Mouse (Mus musculus) myocyte (in vitro differentiated cells): ENCODE data around the gene Gm20388. TPM values are rescaled to one million over a fixed set of nuclear protein-coding genes. Genes with fewer than 3 reads are reported as not detected.

Experiments
- H3K27me3 ChIP-seq: one replicate; pipeline ENCODE4 v1.6.1; 2011; ENCODE audit not compliant: control insufficient read depth, insufficient read depth, insufficient read length
- H3K36me3 ChIP-seq: one replicate; pipeline ENCODE4 v1.6.1; 2011; ENCODE audit not compliant: control insufficient read depth, insufficient read depth
- H3K4me2 ChIP-seq: one replicate; pipeline ENCODE4 v1.6.1; 2011; ENCODE audit warnings: low read depth, control low read depth
- H3K4me3 ChIP-seq: one replicate; pipeline ENCODE4 v1.5.1; 2011; ENCODE audit warnings: mild to moderate bottlenecking, control low read depth, moderate library complexity
- H3K79me2 ChIP-seq: one replicate; pipeline ENCODE4 v1.6.1; 2011; ENCODE audit not compliant: control insufficient read depth, insufficient read depth
- H3ac ChIP-seq: one replicate; pipeline ENCODE4 v1.6.1; 2011; ENCODE audit not compliant: control insufficient read depth, insufficient read length
- CEBPB ChIP-seq: IDR thresholded peaks from 2 replicates; pipeline ENCODE4 v1.6.1; 2011; ENCODE audit warnings: mild to moderate bottlenecking, moderate library complexity; ENCODE audit not compliant: poor library complexity, insufficient read depth, severe bottlenecking
- E2F4 ChIP-seq: IDR thresholded peaks from one replicate; pipeline ENCODE4 v1.6.1; 2011; ENCODE audit warnings: mild to moderate bottlenecking, control low read depth, moderate library complexity; ENCODE audit not compliant: insufficient read depth
- MAX ChIP-seq: IDR thresholded peaks from one replicate; pipeline ENCODE4 v1.6.1; 2011; ENCODE audit warnings: low read depth, mild to moderate bottlenecking, control low read depth
- MYOD1 ChIP-seq, 3 experiments: IDR thresholded peaks; one replicate each; pipeline ENCODE4 v1.6.1; 2011; ENCODE audit warnings: control low read depth in 2 of 3, low read depth in 2 of 3, mild to moderate bottlenecking in 2 of 3, moderate library complexity in 1 of 3; ENCODE audit not compliant: insufficient read length in 2 of 3, control insufficient read depth in 1 of 3
- MYOG ChIP-seq, 3 experiments: IDR thresholded peaks; one replicate each; pipeline ENCODE4 v1.6.1; 2011; ENCODE audit warnings: control low read depth in 2 of 3, low read depth in 2 of 3, mild to moderate bottlenecking in 2 of 3; ENCODE audit not compliant: insufficient read length in 2 of 3, control insufficient read depth in 1 of 3, insufficient read depth in 1 of 3
- POLR2A ChIP-seq: IDR thresholded peaks from one replicate; pipeline ENCODE4 v1.6.1; 2011; ENCODE audit warnings: low read depth, mild to moderate bottlenecking, control low read depth, moderate library complexity; ENCODE audit not compliant: insufficient read length
- POLR2AphosphoS2 ChIP-seq: IDR thresholded peaks from one replicate; pipeline ENCODE4 v1.6.1; 2011; ENCODE audit warnings: low read depth, control low read depth; ENCODE audit not compliant: insufficient read length
- REST ChIP-seq: IDR thresholded peaks from one replicate; pipeline ENCODE4 v1.6.1; 2011; ENCODE audit warnings: mild to moderate bottlenecking, control low read depth, moderate library complexity; ENCODE audit not compliant: insufficient read depth, insufficient read length
- SRF ChIP-seq: IDR thresholded peaks from one replicate; pipeline ENCODE4 v1.6.1; 2011; ENCODE audit warnings: low read depth; ENCODE audit not compliant: control insufficient read depth, insufficient read length
- TCF12 ChIP-seq: IDR thresholded peaks from one replicate; pipeline ENCODE4 v1.6.1; 2011; ENCODE audit warnings: mild to moderate bottlenecking, control low read depth; ENCODE audit not compliant: poor library complexity, insufficient read depth, severe bottlenecking
- TCF3 ChIP-seq: IDR thresholded peaks from one replicate; pipeline ENCODE4 v1.6.1; 2011; ENCODE audit warnings: low read depth, control low read depth; ENCODE audit not compliant: insufficient read length
- USF1 ChIP-seq: IDR thresholded peaks from one replicate; pipeline ENCODE4 v1.6.1; 2011; ENCODE audit warnings: low read depth, mild to moderate bottlenecking, control low read depth, moderate library complexity
- polyA plus RNA-seq: library from polyadenylated mRNA; unstranded; fragments of >200 nt; fragmentation: generic; extraction: Trizol; gene quantifications from one replicate; pipeline ENCODE4 v1.2.1, GENCODE M21; 2012; ENCODE audit warnings: missing spikeins

The Gm20388 gene
- polyA plus RNA-seq, 1 experiment = 15.3 TPM

DNA sequence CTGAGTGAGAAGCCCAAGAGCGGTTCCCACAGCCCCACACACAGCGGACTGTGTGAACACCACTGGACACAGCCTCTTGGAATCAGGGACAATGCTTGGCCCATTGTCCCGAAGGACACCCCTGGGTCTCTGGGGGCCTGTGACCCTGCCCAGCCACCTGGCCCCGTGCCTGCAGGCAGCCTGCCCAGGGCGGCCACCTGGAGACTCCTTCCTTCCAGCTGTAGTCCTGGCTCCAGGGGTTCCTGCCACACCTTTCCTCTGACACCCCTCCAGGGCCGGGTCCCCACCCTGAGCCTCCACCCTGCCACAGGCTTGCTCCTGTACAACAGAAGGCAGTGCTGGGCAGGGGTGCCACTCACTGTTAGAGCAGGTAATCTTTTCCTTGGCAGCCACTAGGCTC, 277.9 kb downstream of the Gm20388 start:
- Histone ChIP-seq H3K4me2 (no peak overlapping the region), H3ac (no peak overlapping the region), H3K27me3 (no peaks in the 10 kb centered on the region), H3K36me3 (no peaks in the 10 kb centered on the region), H3K4me3 (no peak overlapping the region), H3K79me2 (no peaks in the 10 kb centered on the region)
- TF ChIP-seq TCF3 = no peak
- no peak for TF ChIP-seq SRF
- no peak for TF ChIP-seq POLR2A
- no peak for TF ChIP-seq TCF12
- TF ChIP-seq REST = no peak
- TF ChIP-seq E2F4 = no peak
- no peak for TF ChIP-seq POLR2AphosphoS2
- TF ChIP-seq CEBPB = no peak
- no peak for TF ChIP-seq MYOG (IDR thresholded peaks at IDR 0.05; ENCODE audit: control insufficient read depth in 1 of 3, insufficient read depth in 1 of 3, insufficient read length in 2 of 3, low read depth in 2 of 3)
- no peak for TF ChIP-seq MAX
- no peak for TF ChIP-seq MYOD1 (IDR thresholded peaks at IDR 0.05; ENCODE audit: control insufficient read depth in 1 of 3, insufficient read length in 2 of 3, low read depth in 2 of 3)
- TF ChIP-seq USF1 = no peak

GRCm38 (mm10) chr8:120189440-120189839, 278.8 kb downstream of the Gm20388 start:
- Histone ChIP-seq H3K36me3 (no peaks in the 10 kb centered on the region), H3K4me2 (no peak overlapping the region), H3K27me3 (no peaks in the 10 kb centered on the region), H3K4me3 (no peak overlapping the region), H3K79me2 (no peaks in the 10 kb centered on the region), H3ac (no peak overlapping the region)
- TF ChIP-seq POLR2A (no peak), TCF3 (no peak), SRF (no peak), USF1 (no peak), E2F4 (no peak), MYOD1 (IDR thresholded peaks at IDR 0.05; ENCODE audit: control insufficient read depth in 1 of 3, insufficient read length in 2 of 3, low read depth in 2 of 3) (no peak), POLR2AphosphoS2 (no peak), REST (no peak), MYOG (IDR thresholded peaks at IDR 0.05; ENCODE audit: control insufficient read depth in 1 of 3, insufficient read depth in 1 of 3, insufficient read length in 2 of 3, low read depth in 2 of 3) (no peak), TCF12 (no peak)

- H3K36me3 ChIP-seq = no peaks in the 10 kb centered on the region
- no peak overlapping the region for H3ac ChIP-seq
- no peak overlapping the region for H3K4me3 ChIP-seq
- peak overlapping the region; percentile 12 for H3K4me2 ChIP-seq
- H3K79me2 ChIP-seq = no peaks in the 10 kb centered on the region
- no peaks in the 10 kb centered on the region for H3K27me3 ChIP-seq
- no peak for TF ChIP-seq SRF
- TF ChIP-seq MYOD1 (IDR thresholded peaks at IDR 0.05; ENCODE audit: control insufficient read depth in 1 of 3, insufficient read length in 2 of 3, low read depth in 2 of 3) = peak in 1 of 3 experiments; percentile 27
- no peak for TF ChIP-seq POLR2AphosphoS2
- no peak for TF ChIP-seq CEBPB
- peak in 1 of 3 experiments; percentile 35 for TF ChIP-seq MYOG (IDR thresholded peaks at IDR 0.05; ENCODE audit: control insufficient read depth in 1 of 3, insufficient read depth in 1 of 3, insufficient read length in 2 of 3, low read depth in 2 of 3)
- TF ChIP-seq POLR2A = no peak
- TF ChIP-seq TCF12 = no peak
- no peak for TF ChIP-seq REST
- TF ChIP-seq USF1 = no peak
Measured at GRCm38 (mm10) chr8:120190107-120190809, 279.6 kb downstream of the Gm20388 start.

GRCm38 (mm10) chr8:120190810-120191413, 280.3 kb downstream of the Gm20388 start:
- Histone ChIP-seq H3K79me2 (no peaks in the 10 kb centered on the region), H3K27me3 (no peaks in the 10 kb centered on the region), H3K4me3 (no peak overlapping the region), H3K4me2 (peak overlapping the region; percentile 66), H3ac (no peak overlapping the region), H3K36me3 (no peaks in the 10 kb centered on the region)
- TF ChIP-seq MYOG (IDR thresholded peaks at IDR 0.05; ENCODE audit: control insufficient read depth in 1 of 3, insufficient read depth in 1 of 3, insufficient read length in 2 of 3, low read depth in 2 of 3) (peak in 1 of 3 experiments; percentile 3), USF1 (peak; percentile 92), POLR2AphosphoS2 (no peak), CEBPB (peak; percentile 34; the same call in 1 of the 2 replicates), E2F4 (no peak)
